Mouse (Mus musculus): ENCODE data around the gene Gas7.

Gene Gas7

GRCm38 (mm10) chr11:67579136-67579535 is 123.9 kb downstream of the Gas7 start:
- no peak for DNase-seq

GRCm38 (mm10) chr11:67581549-67581948 is 126.3 kb downstream of the Gas7 start:
- no peak for DNase-seq

- DNase-seq, result no peak
Measured at GRCm38 (mm10) chr11:67582570-67582969, 127.3 kb downstream of the Gas7 start.

GRCm38 (mm10) chr11:67585016-67585415 is 129.8 kb downstream of the Gas7 start:
- DNase-seq, result no peak

GRCm38 (mm10) chr11:67585629-67586028 is 130.4 kb downstream of the Gas7 start:
- DNase-seq, result no peak

- DNase-seq, result no peak
Measured at GRCm38 (mm10) chr11:67586231-67586994, 131.2 kb downstream of the Gas7 start.

- DNase-seq, result no peak
Measured at GRCm38 (mm10) chr11:67588196-67588827, 133.1 kb downstream of the Gas7 start.

GRCm38 (mm10) chr11:67588828-67589314 is 133.6 kb downstream of the Gas7 start:
- DNase-seq, result peak; percentile 65

- peak; percentile 76 for DNase-seq
Measured at GRCm38 (mm10) chr11:67596233-67596632, 141.0 kb downstream of the Gas7 start.

- DNase-seq, result no peak
Measured at GRCm38 (mm10) chr11:67596856-67597255, 141.6 kb downstream of the Gas7 start.

GRCm38 (mm10) chr11:67597388-67597787 is 142.2 kb downstream of the Gas7 start:
- peak; percentile 51 for DNase-seq

- DNase-seq, result no peak
Measured at GRCm38 (mm10) chr11:67599141-67599540, 143.9 kb downstream of the Gas7 start.

- DNase-seq, result peak; percentile 50
Measured at GRCm38 (mm10) chr11:67600710-67601430, 145.6 kb downstream of the Gas7 start.

- DNase-seq, result no peak
Measured at GRCm38 (mm10) chr11:67602711-67603369, 147.6 kb downstream of the Gas7 start.

GRCm38 (mm10) chr11:67604481-67604880 is 149.2 kb downstream of the Gas7 start:
- DNase-seq, result no peak

- no peak for DNase-seq
Measured at GRCm38 (mm10) chr11:67608114-67608683, 153.0 kb downstream of the Gas7 start.

GRCm38 (mm10) chr11:67612158-67612839 is 157.1 kb downstream of the Gas7 start:
- no peak for DNase-seq

- no peak for DNase-seq
Measured at GRCm38 (mm10) chr11:67616557-67617239, 161.5 kb downstream of the Gas7 start.

GRCm38 (mm10) chr11:67622340-67622739 is 167.1 kb downstream of the Gas7 start:
- DNase-seq, result no peak

GRCm38 (mm10) chr11:67627179-67627578 is 171.9 kb downstream of the Gas7 start:
- no peak for DNase-seq

- DNase-seq, result no peak
Measured at GRCm38 (mm10) chr11:67628522-67628921, 173.3 kb downstream of the Gas7 start.

Data from right cerebral cortex, postnatal 14 days (tissue).